Mouse (Mus musculus): ENCODE results near the gene Setd1a. TPM values are rescaled to one million over a fixed set of nuclear protein-coding genes. Genes with fewer than 3 reads are reported as not detected.

Setd1a gene
- polyA plus RNA-seq, 1 experiment from 2014 or later, result 30.0 TPM

DNA sequence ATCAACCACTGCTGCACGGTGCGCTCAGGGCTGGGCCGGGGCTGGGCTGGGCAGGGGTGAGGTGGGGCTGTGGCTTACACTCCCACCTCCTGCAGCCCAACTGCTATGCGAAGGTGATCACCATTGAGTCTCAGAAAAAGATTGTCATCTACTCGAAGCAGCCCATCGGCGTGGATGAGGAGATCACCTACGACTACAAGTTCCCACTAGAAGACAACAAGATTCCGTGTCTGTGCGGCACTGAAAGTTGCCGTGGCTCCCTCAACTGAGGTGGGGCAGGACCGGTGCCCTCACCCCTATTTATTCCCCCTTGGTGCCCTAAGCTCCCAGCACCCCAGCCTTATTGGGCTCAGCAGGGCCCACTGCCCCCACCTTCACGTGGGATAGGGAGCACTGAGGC is 22.7 kb downstream of the Setd1a start:
- CTCF ChIA-PET, result interaction anchor here (1.7 kb wide), 1 partner anchor 10 kb away, joined by 5 read pairs; no protein-coding TSS in a partner anchor
- no peak for DNase-seq (ENCODE audit: low read depth, low spot score)
- H3K27me3 ChIP-seq, result no peaks in the 10 kb centered on the region
- POLR2A ChIA-PET, result interaction anchor here (1.2 kb wide), 1 partner anchor 75 kb away, joined by 6 read pairs; no protein-coding TSS in a partner anchor
- ATAC-seq, result no peak
- no peak for TF ChIP-seq CTCF (IDR thresholded peaks at IDR 0.05)
- in situ Hi-C loops (cut with MboI; ENCODE audit: low pct_unique_long_range_greater_than_20kb), result no loop called here

DNA sequence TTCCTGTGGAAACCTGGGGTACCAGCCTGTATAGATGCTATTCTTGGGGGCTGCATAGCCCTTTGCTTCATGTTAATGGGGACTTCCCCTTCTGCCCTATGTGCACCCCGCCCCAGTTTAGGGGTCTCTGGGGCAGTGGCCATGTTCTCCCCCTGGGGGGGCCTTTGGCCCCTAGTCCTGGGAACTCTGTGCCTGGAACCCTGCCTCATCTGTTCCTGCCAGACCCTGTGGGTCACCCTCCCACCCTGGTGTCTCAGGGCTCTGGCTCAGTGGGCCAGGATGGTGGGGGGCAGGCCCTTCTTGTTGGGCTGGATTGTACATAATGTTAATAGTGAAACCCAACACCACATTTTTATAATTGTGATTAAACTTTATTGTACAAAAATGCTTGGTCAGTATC is 23.3 kb downstream of the Setd1a start:
- H3K27me3 ChIP-seq, result no peaks in the 10 kb centered on the region
- no peak for TF ChIP-seq CTCF (IDR thresholded peaks at IDR 0.05)
- ChIA-PET POLR2A (interaction anchor here (1.2 kb wide), 1 partner anchor 75 kb away, joined by 6 read pairs; no protein-coding TSS in a partner anchor), CTCF (interaction anchor here (1.0 to 1.7 kb wide), 5 partner anchors 9 to 85 kb away, joined by 3 to 5 read pairs (median 3); no protein-coding TSS in a partner anchor)
- ATAC-seq, result no peak
- no peak for DNase-seq (ENCODE audit: low read depth, low spot score)
- in situ Hi-C loops (cut with MboI; ENCODE audit: low pct_unique_long_range_greater_than_20kb), result no loop called here

DNA sequence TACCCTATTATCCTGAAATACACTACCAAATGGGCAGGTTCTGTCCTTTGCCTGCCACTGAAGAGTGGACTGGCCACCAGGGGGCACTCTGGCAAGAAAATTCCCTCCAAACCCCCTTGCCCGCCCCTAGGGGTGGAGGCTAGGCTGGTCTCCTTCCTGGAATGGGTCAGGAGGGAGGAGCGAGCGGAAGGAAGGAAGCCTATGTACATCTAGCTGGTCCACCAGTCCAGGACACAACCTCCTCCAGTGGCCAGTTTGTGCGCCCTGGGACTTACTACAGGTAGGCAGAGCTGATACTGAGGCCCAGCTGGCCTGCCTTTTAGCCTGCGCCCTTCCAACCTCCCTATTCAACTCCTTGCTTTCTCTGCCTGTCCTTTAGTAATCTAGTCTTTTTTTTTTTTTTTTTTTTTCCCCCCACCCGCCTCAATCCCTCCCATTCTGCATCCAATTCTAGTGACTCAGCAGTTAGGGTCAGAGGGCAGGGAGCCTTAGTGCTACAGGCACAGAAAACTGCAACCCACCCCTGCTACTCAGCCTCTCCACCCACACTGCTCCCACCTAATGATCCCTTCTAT is 24.1 kb downstream of the Setd1a start, which contains the start of gene Hsd3b7:
Hsd3b7 (plus strand) TSS at position 170 of the 575 bp plus-strand sequence.
- ATAC-seq (peak; percentile 74), DNase-seq (ENCODE audit: low read depth, low spot score) (peak; percentile 38)
- no peaks in the 10 kb centered on the region for H3K27me3 ChIP-seq
- in situ Hi-C loops (cut with MboI; ENCODE audit: low pct_unique_long_range_greater_than_20kb), result no loop called here
- ChIA-PET CTCF (interaction anchor here (0.7 to 1.7 kb wide), 13 partner anchors 8 to 119 kb away, joined by 3 to 5 read pairs (median 3); partner anchors contain the start of genes Gm21974 and Vkorc1), POLR2A (interaction anchor here (1.0 to 1.3 kb wide), 2 partner anchors 31 to 41 kb away, joined by 3 to 4 read pairs; partner anchors contain the start of gene Orai3)
- TF ChIP-seq CTCF (IDR thresholded peaks at IDR 0.05), result no peak

DNA sequence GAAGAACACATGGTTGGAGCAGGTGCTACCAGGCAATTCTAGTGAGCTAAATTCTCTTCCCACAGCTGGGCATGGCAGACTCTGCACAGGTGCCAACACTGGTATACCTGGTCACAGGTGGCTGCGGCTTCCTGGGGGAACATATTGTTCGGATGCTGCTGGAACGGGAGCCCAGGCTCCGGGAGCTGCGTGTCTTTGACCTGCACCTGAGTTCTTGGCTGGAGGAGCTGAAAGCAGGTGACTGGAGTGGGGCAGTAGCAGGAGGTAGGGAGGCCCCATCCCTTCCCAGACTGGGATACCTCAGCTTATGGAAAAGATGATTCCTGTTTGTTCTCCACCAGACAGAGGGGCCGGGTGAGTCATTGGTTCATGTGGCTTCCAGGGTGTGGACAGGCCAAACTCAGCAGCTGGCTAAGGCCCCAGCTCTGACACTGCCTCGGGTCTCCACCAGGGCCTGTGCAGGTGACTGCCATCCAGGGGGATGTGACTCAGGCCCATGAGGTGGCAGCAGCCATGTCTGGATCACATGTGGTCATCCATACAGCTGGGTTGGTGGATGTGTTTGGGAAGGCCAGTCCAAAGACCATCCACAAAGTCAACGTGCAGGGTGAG is 24.6 kb downstream of the Setd1a start:
- CTCF ChIA-PET, result interaction anchor here (0.7 to 1.7 kb wide), 12 partner anchors 8 to 119 kb away, joined by 3 to 5 read pairs (median 3); partner anchors contain the start of genes Gm21974 and Vkorc1

DNA sequence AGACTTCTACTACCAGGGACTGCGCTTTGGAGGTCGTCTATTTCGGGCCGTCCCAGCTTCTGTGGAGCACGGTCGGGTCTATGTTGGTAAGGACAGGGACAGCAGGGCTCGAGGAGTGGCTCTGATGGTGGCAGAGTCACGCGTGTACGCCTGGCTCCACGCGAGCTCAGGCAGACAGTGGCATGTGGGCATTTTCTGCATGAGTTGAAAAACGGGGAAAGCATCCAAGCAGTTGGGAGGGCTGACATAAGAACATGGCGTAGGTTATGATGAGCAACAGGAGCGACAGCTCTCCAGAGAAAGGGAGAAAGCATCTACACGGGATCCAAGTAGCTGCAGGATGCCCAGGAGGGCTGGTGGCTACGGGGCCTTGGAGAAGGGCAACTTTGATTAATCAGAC is 25.8 kb downstream of the Setd1a start:
- in situ Hi-C loops (cut with MboI; ENCODE audit: low pct_unique_long_range_greater_than_20kb), result no loop called here
- ChIA-PET CTCF (no interaction called here), POLR2A (interaction anchor here (1.3 to 1.6 kb wide), 2 partner anchors 14 to 111 kb away, joined by 4 to 6 read pairs; partner anchors contain the start of gene Kat8)
- no peak for TF ChIP-seq CTCF (IDR thresholded peaks at IDR 0.05)
- ATAC-seq, result no peak
- DNase-seq (ENCODE audit: low read depth, low spot score), result no peak
- no peaks in the 10 kb centered on the region for H3K27me3 ChIP-seq

More for the DNA sequence above, 24.6 kb downstream of the Setd1a start:
- in situ Hi-C loops (cut with MboI; ENCODE audit: low pct_unique_long_range_greater_than_20kb), result no loop called here
- ATAC-seq, result no peak
- no peaks in the 10 kb centered on the region for H3K27me3 ChIP-seq
- no peak for TF ChIP-seq CTCF (IDR thresholded peaks at IDR 0.05)
- no peak for DNase-seq (ENCODE audit: low read depth, low spot score)
- POLR2A ChIA-PET, result interaction anchor here (0.7 to 1.3 kb wide), 4 partner anchors 31 to 167 kb away, joined by 3 to 6 read pairs (median 4); partner anchors contain the start of genes Kat8 and Orai3

DNA sequence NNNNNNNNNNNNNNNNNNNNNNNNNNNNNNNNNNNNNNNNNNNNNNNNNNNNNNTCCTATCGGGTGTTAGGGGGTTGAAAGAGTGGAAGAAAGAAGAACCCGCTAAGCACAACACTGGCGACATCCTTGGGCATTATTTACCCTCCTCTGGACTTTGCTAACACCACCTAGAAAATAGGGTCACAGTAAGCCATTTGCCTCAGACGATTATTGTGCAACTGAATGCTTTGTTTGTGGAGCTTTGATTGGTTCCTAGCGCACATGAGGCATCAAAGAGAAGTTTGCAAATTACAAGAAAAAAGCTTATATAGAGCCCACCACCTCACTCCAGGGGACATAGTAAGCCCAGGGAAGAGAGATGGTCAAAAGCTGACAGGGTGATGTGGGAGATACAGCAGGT is 32.4 kb downstream of the Setd1a start:
- no peaks in the 10 kb centered on the region for H3K27me3 ChIP-seq
- in situ Hi-C loops (cut with MboI; ENCODE audit: low pct_unique_long_range_greater_than_20kb), result no loop called here
- POLR2A ChIA-PET, result no interaction called here
- DNase-seq (ENCODE audit: low read depth, low spot score), result no peak
- no peak for TF ChIP-seq CTCF (IDR thresholded peaks at IDR 0.05)
- CTCF ChIA-PET, result interaction anchor here (1.0 to 1.6 kb wide), 2 partner anchors 9 to 15 kb away, joined by 3 to 5 read pairs; partner anchors contain the start of gene Hsd3b7
- no peak for ATAC-seq

DNA sequence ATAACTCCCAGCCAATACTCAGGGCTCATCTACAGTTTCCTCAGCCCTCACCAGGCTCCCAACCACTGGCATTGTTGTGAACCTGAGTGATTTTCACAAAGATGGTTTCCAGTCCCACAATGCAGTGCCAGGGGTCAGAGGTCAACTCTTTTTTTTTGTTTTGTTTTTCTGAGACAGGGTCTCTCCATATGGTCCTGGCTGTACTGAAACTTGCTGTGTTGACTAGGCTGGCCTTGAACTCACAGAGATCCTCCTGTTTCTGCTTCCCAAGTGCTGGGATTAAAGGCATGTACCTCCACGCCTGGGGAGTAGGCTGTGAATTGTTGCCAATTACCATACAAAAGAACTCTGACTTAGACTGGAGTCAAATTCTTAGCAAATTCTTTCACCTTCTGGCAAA is 33.4 kb downstream of the Setd1a start:
- ATAC-seq, result no peak
- TF ChIP-seq CTCF (IDR thresholded peaks at IDR 0.05), result no peak

DNA sequence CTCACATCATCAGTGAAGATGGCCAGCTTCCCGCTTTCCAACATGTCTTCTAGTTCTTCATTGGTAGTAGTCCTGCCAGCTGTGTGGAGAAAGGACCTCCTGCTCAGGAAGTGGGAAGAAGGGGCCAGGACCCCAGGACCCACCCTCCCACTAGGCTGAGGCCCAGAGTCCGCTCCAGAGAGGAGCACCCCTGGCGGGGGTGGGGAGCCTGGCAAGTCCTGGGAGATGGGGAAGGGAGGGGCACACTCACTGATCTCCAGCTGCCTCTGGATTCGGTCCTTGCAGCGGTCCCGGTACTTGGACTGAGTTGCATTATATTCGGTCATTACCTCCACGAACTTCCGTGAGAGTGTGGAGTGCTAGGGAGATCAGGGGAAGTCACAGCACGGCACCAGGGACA is 34.2 kb downstream of the Setd1a start:
- H3K27me3 ChIP-seq, result no peaks in the 10 kb centered on the region
- ATAC-seq (no peak), DNase-seq (ENCODE audit: low read depth, low spot score) (no peak)
- ChIA-PET CTCF (no interaction called here), POLR2A (interaction anchor here (1.2 kb wide), 1 partner anchor 11 kb away, joined by 4 read pairs; no protein-coding TSS in a partner anchor)
- TF ChIP-seq CTCF (IDR thresholded peaks at IDR 0.05), result no peak
- in situ Hi-C loops (cut with MboI; ENCODE audit: low pct_unique_long_range_greater_than_20kb), result no loop called here

More for the DNA sequence above, 33.4 kb downstream of the Setd1a start:
- POLR2A ChIA-PET, result no interaction called here
- H3K27me3 ChIP-seq, result no peaks in the 10 kb centered on the region
- in situ Hi-C loops (cut with MboI; ENCODE audit: low pct_unique_long_range_greater_than_20kb), result no loop called here
- no peak for DNase-seq (ENCODE audit: low read depth, low spot score)
- CTCF ChIA-PET, result interaction anchor here (1.6 kb wide), 1 partner anchor 10 kb away, joined by 5 read pairs; the partner anchor contains the start of gene Hsd3b7

DNA sequence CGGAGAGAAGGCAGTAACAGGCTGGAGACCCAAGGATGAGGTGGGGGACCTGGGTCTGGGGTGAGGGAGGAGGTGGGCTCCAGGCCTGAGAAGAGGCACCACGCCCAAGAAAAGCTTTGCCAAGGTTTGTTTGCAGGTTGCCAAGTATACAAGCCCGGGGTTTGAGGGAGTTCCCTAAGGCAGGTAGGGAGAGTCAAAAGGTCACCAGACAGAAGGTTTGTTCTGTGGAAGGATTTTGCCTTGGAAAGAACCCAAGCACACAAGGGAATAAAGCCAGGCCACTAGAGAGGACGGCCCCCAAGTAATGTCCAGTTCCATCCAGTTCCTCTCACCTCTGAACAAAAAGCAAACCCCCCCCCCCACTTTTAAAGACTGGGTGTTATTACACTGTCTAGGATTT is 34.8 kb downstream of the Setd1a start:
- CTCF ChIA-PET, result no interaction called here
- ATAC-seq, result no peak
- DNase-seq (ENCODE audit: low read depth, low spot score), result no peak
- POLR2A ChIA-PET, result interaction anchor here (0.6 to 1.2 kb wide), 4 partner anchors 10 to 1198 kb away, joined by 3 to 4 read pairs (median 4); no protein-coding TSS in a partner anchor
- H3K27me3 ChIP-seq, result no peaks in the 10 kb centered on the region
- in situ Hi-C loops (cut with MboI; ENCODE audit: low pct_unique_long_range_greater_than_20kb), result no loop called here
- no peak for TF ChIP-seq CTCF (IDR thresholded peaks at IDR 0.05)

DNA sequence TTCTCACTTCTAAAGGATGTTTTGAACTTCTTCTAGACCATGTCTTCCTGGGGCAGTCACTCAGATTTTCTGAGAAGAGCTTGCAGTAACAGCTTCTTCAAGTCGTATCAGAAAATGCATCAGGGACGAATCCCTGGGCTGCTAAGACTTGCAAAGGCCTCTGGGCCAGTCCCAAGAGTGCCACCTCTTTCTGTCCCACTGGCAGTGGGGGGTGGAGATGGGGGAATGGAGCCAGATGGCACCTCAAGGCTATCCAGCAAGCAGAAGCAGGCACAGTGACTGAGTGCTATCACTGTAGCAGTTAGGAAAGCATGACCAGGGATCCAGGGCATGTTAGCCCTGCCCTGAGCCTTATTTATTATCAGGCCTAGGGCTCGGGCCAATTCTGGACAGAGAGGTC is 35.8 kb downstream of the Setd1a start:
- ChIA-PET CTCF (no interaction called here), POLR2A (interaction anchor here (0.6 kb wide), 1 partner anchor 238 kb away, joined by 3 read pairs; no protein-coding TSS in a partner anchor)
- ATAC-seq, result no peak

More for the DNA sequence above, 35.8 kb downstream of the Setd1a start:
- no peak for TF ChIP-seq CTCF (IDR thresholded peaks at IDR 0.05)
- no peak for DNase-seq (ENCODE audit: low read depth, low spot score)
- in situ Hi-C loops (cut with MboI; ENCODE audit: low pct_unique_long_range_greater_than_20kb), result no loop called here
- H3K27me3 ChIP-seq, result no peaks in the 10 kb centered on the region

Data from Patski (cell line).